Mouse (Mus musculus) olfactory bulb, adult 2 months (tissue): ENCODE data around the gene Twnk. TPM values are rescaled to one million over a fixed set of nuclear protein-coding genes. Genes with fewer than 3 reads are reported as not detected.
A peak's percentile ranks its signal among the peaks of the same experiment; 100 is the strongest.

Experiments used
- H3K27ac ChIP-seq: fragments of 200-500 bp; 2 replicates; pipeline ENCODE4 v1.5.1; 2012; ENCODE audit warnings: low read depth, low read length; ENCODE audit not compliant: insufficient read depth
- H3K4me1 ChIP-seq: fragments of 200-500 bp; 2 replicates; pipeline ENCODE4 v1.6.1; 2012; ENCODE audit warnings: low read length; ENCODE audit not compliant: control insufficient read depth, insufficient read depth
- H3K4me3 ChIP-seq: fragments of 200-500 bp; 2 replicates; pipeline ENCODE4 v1.5.1; 2012; ENCODE audit warnings: mild to moderate bottlenecking, low read depth, low read length, moderate library complexity; ENCODE audit not compliant: insufficient read depth
- CTCF ChIP-seq: fragments of 200-500 bp; IDR thresholded peaks from 2 replicates; pipeline ENCODE4 v1.5.1; 2012; ENCODE audit warnings: low read depth, mild to moderate bottlenecking, low read length, moderate library complexity; ENCODE audit not compliant: insufficient read depth
- POLR2A ChIP-seq: fragments of 200-500 bp; IDR thresholded peaks from 2 replicates; pipeline ENCODE4 v1.6.1; 2012; ENCODE audit warnings: mild to moderate bottlenecking, low read depth, low read length, moderate library complexity; ENCODE audit not compliant: insufficient read depth
- WGBS: fragments of 180-500 bp; shearing (Covaris S2); methylation state at CpG from one replicate; pipeline ENCODE4 v1.1.7; 2018; 5-methylcytosine and 5-hydroxymethylcytosine counted together
- polyA plus RNA-seq: library from polyadenylated mRNA; stranded (reverse); fragments of >200 nt; gene quantifications from 2 replicates; pipeline ENCODE4 v1.2.4, GENCODE M21; 2012; ENCODE audit warnings: low replicate concordance; ENCODE audit not compliant: missing spikeins, insufficient read depth, insufficient read length

The Twnk gene
- polyA plus RNA-seq, 1 experiment, result not detected

GRCm38 (mm10) chr19:45018351-45018831 is 12.9 kb downstream of the Twnk start:
- Histone ChIP-seq H3K4me1 (peaks cover 40% of the 10 kb centered on the region), H3K27ac (peak overlapping the region; percentile 81), H3K4me3 (peak overlapping the region; percentile 57)
- WGBS, result 4% methylated on average over 13 of the region's 13 CpGs
- TF ChIP-seq CTCF (no peak), POLR2A (no peak)

GRCm38 (mm10) chr19:45020348-45020747 is 14.9 kb downstream of the Twnk start:
- H3K4me1 ChIP-seq, result peaks cover 33% of the 10 kb centered on the region
- 56% methylated on average over 6 of the region's 6 CpGs for WGBS
- H3K27ac ChIP-seq, result no peak overlapping the region
- TF ChIP-seq POLR2A, result no peak
- no peak for TF ChIP-seq CTCF
- no peak overlapping the region for H3K4me3 ChIP-seq

- Histone ChIP-seq H3K4me1 (peaks cover 23% of the 10 kb centered on the region), H3K4me3 (no peak overlapping the region), H3K27ac (no peak overlapping the region)
- TF ChIP-seq POLR2A, result no peak
- whole genome bisulfite sequencing, result 86% methylated on average over 15 of the region's 15 CpGs
These were observed 15.9 kb downstream of the Twnk start for GRCm38 (mm10) chr19:45021362-45021761.

- TF ChIP-seq CTCF (no peak), POLR2A (no peak)
- WGBS, result 88% methylated on average over 11 of the region's 11 CpGs
- H3K4me1 ChIP-seq, result peaks cover 24% of the 10 kb centered on the region; the same call in 1 of the 2 replicates
- H3K4me3 ChIP-seq, result no peak overlapping the region
- no peak overlapping the region for H3K27ac ChIP-seq
These were observed 18.5 kb downstream of the Twnk start for GRCm38 (mm10) chr19:45023993-45024392.

DNA sequence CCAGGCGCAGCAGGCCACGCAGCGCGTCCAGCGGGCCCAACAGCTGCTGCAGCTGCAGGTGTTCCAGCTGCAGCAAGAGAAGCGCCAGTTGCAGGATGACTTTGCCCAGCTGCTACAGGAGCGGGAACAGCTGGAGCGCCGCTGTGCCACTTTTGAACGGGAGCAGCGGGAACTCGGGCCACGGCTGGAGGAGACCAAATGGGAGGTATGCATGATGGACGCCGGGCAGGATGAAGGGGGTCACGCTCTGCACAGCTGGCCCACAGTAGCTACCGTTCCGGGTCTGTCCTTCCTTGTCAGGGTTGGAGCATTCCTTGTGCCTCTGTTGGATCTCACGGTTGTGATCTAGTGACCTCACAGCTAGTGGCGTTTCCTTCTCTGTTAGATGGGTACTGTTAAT is 19.3 kb downstream of the Twnk start:
- no peak overlapping the region for H3K4me3 ChIP-seq
- H3K4me1 ChIP-seq, result peaks cover 24% of the 10 kb centered on the region; the same call in 1 of the 2 replicates
- H3K27ac ChIP-seq, result no peak overlapping the region
- no peak for TF ChIP-seq POLR2A
- TF ChIP-seq CTCF, result no peak
- 90% methylated on average over 20 of the region's 20 CpGs for WGBS

- TF ChIP-seq POLR2A (no peak), CTCF (no peak)
- H3K4me3 ChIP-seq, result no peak overlapping the region
- H3K27ac ChIP-seq, result no peak overlapping the region
- H3K4me1 ChIP-seq, result peaks cover 23% of the 10 kb centered on the region
- 93% methylated on average over 37 of the region's 37 CpGs for WGBS
These were observed 20.6 kb downstream of the Twnk start for GRCm38 (mm10) chr19:45025937-45026568.

GRCm38 (mm10) chr19:45026958-45027670 is 21.7 kb downstream of the Twnk start:
- no peak overlapping the region for H3K27ac ChIP-seq
- peaks cover 20% of the 10 kb centered on the region for H3K4me1 ChIP-seq
- 79% methylated on average over 6 of the region's 6 CpGs for WGBS
- H3K4me3 ChIP-seq, result no peak overlapping the region
- TF ChIP-seq POLR2A (no peak), CTCF (no peak)

DNA sequence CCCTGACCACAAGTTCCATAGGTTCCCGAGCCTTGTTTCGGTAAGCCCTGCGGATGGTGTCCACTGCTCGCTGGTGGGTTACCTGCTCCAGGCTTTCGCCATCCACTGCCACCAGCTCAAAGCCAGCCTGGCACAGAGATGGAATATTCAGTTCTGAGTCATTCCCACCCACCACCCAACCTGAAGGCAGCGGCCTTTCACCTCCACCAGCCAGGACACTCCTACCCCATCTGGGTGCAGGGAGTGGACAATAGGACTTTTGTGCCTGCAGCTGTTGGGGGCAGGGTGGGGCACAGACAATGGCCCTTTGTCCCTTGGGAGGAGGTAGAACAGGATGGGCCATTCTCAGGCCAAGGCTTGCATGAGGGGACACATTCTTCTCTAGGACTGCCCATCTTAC is 22.4 kb downstream of the Twnk start:
- TF ChIP-seq POLR2A, result no peak
- TF ChIP-seq CTCF, result no peak
- peaks cover 19% of the 10 kb centered on the region for H3K4me1 ChIP-seq
- 82% methylated on average over 6 of the region's 6 CpGs for WGBS
- H3K4me3 ChIP-seq, result no peak overlapping the region
- H3K27ac ChIP-seq, result no peak overlapping the region; the same call in 1 of the 2 replicates

GRCm38 (mm10) chr19:45028746-45029145 is 23.3 kb downstream of the Twnk start:
- peak overlapping the region; percentile 32; the same call in 1 of the 2 replicates for H3K27ac ChIP-seq
- WGBS, result 70% methylated on average over 19 of the region's 19 CpGs
- peaks cover 19% of the 10 kb centered on the region for H3K4me1 ChIP-seq
- TF ChIP-seq CTCF, result no peak
- H3K4me3 ChIP-seq, result 0 out of 2 replicates have a peak overlapping the region, but pooled peaks have one; percentile 0
